Mouse (Mus musculus): ENCODE data around the gene Tmem82.

GRCm38 (mm10) chr4:141600364-141600763, 18.1 kb downstream of the Tmem82 start:
- no peak for TF ChIP-seq CTCF (IDR thresholded peaks at IDR 0.05; ENCODE audit: low read depth, low read length)
- no peak for TF ChIP-seq POLR2A (IDR thresholded peaks at IDR 0.05; ENCODE audit: borderline replicate concordance, low read depth, low read length)

Data from bone marrow macrophage, adult 2 months (primary cell).